Mouse (Mus musculus) layer of hippocampus, postnatal 10 days (tissue): ENCODE measurements around the gene Ppan. TPM values are rescaled to one million over a fixed set of nuclear protein-coding genes. Genes with fewer than 3 reads are reported as not detected.

ENCODE experiments used
- DNase-seq, 2 experiments: peaks; one replicate each; pipeline ENCODE4 v3.0.0; 2021; ENCODE audit warnings: low spot score in 2 of 2
- total RNA-seq, 2 experiments: library from RNA; stranded (reverse); gene quantifications; 2 replicates each; pipeline ENCODE4 v1.2.3; 2021

Gene Ppan
- total RNA-seq, 2 experiments from 2014 or later, result 28.9 to 35.8 TPM

DNA sequence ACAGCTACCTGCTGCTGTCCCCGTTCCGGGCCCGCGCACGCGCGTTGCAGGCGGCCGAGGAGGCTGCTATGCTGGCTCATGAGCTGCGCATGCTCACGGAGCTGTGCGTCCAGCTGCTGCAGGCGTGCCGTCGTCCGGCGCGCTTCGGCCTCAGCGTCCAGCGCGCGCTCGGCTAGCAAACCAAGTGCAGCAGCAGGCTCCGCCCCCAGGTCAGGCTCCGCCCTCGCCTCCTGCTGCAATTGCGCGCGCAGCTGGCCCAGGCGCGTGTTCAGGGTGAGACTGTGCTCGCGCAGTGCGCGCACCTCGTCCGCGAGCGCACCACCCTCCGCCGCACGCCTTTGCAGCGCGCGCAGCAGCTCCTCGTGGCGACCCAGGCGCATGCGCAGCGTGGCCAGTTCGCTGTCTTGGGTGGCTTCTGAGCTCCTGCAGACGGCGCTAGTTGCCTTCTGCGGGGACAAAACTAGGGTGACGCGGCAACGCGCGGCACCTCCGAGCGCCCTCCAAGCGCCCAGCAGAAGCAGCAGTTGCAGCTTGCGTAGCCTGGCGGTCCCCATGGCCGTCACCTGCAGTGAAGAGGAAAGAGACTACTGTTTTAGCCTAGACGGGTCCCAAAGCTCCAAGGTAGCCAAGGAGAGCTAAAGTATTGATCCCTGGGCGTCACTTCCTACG, 9.8 kb upstream of the Ppan start:
- DNase-seq, result peak; percentile 99 to 100

- DNase-seq, result no peak
These were observed 9.3 kb upstream of the Ppan start for GRCm38 (mm10) chr9:20878710-20879065.

GRCm38 (mm10) chr9:20879097-20879792, 8.7 kb upstream of the Ppan start, which contains the start of gene Angptl6:
Angptl6 (minus strand) TSS chr9:20879727.
- no peak for DNase-seq

DNA sequence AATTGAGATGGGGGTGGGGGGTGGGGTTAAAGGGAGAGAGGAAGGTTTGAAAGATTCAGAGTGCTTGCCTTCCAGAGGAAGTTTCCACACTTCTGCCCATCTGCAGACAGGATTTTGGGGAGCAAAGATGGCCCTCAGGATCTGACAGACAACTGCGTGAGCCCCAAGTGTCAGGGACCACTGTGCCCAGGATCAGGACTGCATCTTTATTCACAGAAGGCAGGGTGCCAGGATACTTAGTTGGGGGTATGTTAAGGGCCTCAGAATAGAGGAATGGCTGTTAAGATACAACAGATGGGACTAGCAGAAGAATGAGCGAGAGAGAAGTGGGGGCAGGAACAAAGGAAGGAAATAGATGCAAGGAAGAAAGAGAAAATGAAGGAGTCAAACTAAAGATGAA, 1.4 kb upstream of the Ppan start:
- DNase-seq, result no peak

GRCm38 (mm10) chr9:20887191-20887590, 784 bp upstream of the Ppan start:
- DNase-seq, result no peak

GRCm38 (mm10) chr9:20888386-20888765, 401 bp downstream of the Ppan start:
- no peak for DNase-seq

DNA sequence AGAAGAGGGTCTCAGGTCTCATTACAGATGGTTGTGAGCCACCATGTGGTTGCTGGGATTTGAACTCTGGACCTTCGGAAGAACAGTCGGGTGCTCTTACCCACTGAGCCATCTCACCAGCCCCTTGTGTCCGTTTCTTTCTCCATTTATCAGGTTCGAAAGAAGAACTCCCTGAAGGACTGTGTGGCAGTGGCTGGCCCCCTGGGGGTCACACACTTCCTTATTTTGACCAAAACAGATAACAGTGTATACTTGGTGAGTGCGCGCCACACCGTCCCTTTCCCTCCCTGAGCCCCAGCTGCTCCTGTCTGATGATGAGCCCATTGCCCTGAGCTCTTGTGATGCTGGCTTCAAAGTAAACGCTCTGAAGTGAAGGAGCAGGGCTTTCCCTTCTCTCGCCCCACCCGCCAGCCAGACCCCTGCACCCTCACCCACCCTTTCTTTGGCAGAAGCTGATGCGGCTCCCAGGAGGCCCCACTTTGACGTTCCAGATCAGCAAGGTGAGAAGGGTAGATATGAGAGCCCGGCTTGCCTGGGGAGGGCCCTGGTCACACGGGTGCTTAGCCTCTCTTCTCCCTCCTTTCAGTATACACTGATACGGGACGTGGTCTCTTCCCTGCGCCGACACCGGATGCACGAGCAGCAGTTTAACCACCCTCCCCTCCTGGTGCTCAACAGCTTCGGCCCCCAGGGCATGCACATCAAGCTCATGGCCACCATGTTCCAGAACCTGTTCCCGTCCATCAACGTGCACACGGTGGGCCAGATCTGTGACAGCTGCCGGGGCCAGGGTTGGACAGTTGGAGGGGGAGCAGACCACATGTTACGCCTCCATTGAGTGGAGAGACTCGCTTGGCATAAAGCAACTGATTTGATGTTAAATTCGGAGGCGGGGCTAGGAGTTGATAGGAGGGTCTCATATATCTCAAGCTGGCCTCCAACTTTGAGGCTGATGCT, 1.5 kb downstream of the Ppan start:
- no peak for DNase-seq

DNA sequence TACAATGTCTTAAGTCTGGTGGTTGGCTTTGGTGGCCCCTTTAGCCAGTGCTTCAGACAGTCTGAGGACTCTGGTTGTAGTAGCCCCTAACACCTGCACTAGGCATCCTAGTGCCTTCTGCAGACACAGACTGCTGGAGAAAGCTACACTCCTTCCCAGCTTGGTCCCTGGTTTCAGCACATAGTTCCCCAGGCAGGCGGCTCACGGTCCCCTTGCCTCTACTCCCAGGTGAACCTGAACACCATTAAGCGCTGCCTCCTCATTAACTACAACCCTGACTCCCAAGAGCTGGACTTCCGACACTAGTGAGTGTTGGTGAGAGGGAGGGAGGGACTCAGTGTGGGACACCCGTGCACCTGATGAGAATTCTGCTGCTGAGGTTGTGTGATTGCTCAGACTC, 2.4 kb downstream of the Ppan start:
- no peak for DNase-seq

GRCm38 (mm10) chr9:20891339-20892103, 3.5 kb downstream of the Ppan start:
- DNase-seq, result no peak

- no peak for DNase-seq
These were observed 4.2 kb downstream of the Ppan start for GRCm38 (mm10) chr9:20892104-20892653.

DNA sequence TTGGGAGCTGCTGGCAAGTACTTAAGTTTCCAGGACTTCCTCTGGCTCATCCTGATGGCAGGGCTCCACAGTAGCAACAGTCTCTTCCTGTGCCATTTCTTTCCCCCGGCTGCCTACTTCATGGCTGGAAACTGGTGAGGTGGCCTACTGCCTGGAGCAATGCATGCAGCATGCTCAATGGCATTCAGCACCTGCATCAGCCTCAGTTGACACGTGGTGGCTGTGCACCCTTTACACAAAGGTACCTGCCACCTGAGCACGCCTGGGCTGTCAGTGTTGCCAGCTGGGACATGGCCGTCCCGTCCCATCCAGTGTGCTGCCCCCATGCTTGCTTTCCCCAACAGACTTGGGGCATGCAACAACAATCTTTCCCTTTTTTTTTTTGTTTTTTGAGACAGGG, 5.1 kb downstream of the Ppan start:
- DNase-seq, result no peak

DNA sequence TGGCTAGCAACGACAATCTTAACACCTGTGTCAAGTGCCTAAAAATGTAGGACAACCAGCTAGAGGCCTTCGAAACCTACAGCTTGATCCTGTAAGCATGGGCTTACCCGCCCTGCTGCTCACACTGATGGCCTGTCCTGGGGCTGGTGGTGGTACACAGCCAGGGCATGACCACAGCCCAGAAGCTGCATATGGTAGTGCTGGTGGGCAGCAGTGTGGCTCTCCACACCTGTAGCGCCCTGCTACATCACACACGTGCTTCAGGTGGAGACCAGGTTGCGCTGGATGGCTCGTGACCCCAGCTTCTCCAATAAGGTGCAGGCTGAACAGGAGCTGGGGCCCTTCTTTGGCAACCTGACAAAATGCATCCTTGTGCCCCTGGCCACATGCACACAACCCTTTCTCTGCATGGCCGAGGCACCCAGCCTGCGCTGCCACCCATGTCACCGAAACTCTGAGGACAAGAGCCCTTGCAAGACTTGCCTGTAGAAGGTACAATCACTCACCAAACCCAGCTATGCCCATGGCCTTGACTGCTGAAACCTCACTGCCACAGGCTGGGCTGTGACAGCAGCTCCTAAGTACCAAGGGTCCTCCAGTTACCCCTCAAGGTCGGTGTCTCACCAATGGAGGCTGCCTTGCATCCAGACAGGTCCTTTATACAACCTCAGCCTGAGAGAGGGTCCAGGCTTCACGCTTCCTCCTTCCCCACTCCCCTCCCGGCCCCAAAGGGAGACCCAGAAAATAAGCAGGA, 5.8 kb downstream of the Ppan start:
- no peak for DNase-seq

DNA sequence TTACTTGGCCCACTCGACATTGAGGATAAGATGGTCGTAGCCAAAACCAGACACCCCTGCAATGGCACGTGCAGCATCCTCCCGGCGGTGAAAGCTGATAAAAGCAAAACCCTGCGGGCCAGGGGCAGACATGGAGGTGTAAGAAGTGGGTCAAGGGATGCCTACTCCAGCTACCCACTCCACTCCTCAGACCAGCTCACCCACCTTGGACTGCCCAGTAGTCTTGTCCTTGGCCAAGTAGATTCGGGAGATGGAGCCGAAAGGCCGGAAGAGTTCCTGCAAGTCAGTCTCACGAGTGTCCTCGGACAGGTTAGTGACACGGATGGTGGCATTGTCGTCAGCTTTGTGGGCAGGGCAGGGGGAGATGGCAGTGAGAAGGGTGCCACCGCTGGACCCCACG, 6.7 kb downstream of the Ppan start:
- DNase-seq, result no peak

GRCm38 (mm10) chr9:20895382-20895781, 7.4 kb downstream of the Ppan start:
- no peak for DNase-seq

DNA sequence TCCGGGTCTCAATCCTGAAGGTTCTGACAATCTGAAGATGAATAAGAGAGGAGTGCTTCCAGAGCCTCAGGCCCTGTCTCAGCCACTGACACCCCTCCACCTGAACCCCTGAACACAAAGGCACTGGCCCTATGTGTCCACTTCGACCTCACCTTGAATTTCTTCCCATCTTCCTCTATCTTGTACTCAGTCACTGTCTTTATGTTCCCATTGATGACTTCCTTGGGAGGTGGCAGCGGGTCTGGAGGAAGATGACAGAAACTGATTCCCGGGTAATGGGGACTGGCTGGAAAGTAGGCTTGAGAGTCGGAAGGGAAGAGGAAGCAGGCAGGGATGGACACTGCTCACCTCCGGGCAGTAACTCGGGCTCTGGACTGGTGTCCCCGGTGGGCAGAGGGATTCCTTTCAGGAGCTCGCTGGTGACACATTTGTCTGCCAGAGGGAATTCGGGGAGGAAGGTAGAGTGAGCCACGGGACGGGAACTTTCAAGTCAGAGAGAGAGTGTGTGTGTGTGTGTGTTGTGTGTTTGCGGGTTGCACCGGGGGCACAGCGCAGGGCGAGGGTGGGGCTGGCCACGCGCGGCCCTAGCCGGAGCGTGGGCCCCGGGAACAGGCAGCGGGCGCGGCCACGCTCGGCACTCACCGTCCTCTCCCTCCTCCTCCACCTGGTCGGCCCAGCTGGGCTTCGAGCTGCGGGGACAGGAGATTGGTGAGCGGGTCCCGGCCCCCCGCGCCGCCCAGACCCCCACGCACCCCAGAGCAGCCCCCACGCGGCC, 9.9 kb downstream of the Ppan start:
- no peak for DNase-seq

GRCm38 (mm10) chr9:20898511-20899073, 10.6 kb downstream of the Ppan start, which contains the start of gene Eif3g:
Eif3g (minus strand) TSS chr9:20898623.
- DNase-seq, result peak; percentile 88 to 91

DNA sequence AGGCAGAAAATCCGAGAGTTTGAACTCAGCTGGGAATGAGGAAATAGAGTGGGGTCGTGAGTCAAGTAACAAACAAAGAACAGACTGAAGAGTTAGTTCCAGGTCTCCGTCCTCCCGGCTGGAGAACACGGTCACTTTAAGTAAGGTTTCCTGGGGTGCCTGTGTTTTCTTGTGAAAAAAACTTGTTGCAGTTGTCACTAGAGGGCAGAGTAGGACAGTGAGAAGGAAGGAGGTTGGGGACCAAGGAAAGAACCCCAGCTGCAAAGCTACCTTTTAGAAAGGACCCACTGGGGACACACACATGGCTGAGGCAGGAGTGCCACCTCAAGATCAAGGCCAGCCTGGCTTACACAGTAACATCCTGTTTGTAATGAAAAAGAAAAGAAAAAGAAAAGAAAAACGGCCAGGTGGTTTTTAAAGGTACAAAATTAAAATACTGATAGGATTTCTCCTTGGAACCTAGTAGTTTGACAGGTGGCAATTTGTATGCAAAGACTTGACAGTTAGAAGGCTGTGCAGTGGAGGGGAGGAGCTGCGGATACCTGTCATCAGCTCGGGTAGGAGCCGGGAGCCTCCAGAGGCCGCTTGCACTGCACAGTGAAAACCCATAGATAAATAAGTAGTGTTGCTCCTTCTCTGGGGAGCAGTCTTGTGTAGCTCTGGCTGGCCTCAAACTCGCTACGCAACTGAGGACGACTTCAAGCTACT, 13.6 kb downstream of the Ppan start:
- no peak for DNase-seq

DNA sequence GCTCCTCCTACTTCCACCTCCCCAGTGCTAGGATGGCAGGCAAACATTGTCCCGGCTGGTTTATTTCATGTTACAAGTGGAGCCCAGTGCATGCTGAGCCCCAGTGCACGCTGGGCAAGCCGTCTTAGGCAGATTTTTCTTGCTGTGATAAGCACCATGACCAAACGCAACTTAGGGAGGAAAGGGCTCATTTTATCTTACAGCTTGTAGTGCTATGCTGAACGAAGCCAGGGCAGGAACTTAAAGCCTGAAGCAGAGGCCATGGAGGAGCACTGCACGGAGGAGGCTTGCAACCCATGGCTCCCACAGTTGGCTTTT, 14.2 kb downstream of the Ppan start:
- no peak for DNase-seq
